Mouse (Mus musculus) left cerebral cortex, adult 18-20 months (tissue): ENCODE measurements at regions not wholly inside any gene's neighbourhood (a gene's known extent, or its start where the extent isn't known, plus 50 kb on each side); places are given as distances from the start of the nearest gene placed in this dataset.

ENCODE experiments used
- DNase-seq, 2 experiments: peaks; one replicate each; pipeline ENCODE4 v3.0.0; 2021 to 2022; ENCODE audit warnings: low spot score in 2 of 2, mixed read lengths in 1 of 2

- DNase-seq, result peak in 1 of 2 experiments; percentile 10
Measured at GRCm38 (mm10) chr8:42614077-42614476, 527.2 kb downstream of the Triml1 start.

- no peak for DNase-seq
Measured at GRCm38 (mm10) chr8:42596639-42597038, 544.6 kb downstream of the Triml1 start.
